ENCODE assay signal across 11 mouse cellular contexts in genomic region chr11:68146456-68146851, GRCm38 (mm10).
DNase-seq lines count a peak whose midpoint lies in the region; ATAC-seq and TF ChIP-seq lines count a peak whose summit lies in the region.
"Had no signal": no experiment of that assay in that cellular context is flagged by ENCODE, and none has a peak within 500 bp of the region (broad histone marks: within the 10 kb centered on the region; RNA-seq: fewer than 3 reads in every experiment).

No protein-coding gene starts in this region.

- no peak for ATAC-seq in stomach, embryonic 14.5 days (ENCODE audit: insufficient number of reproducible peaks, insufficient read depth, low FRiP score, low read depth)
- no peak for ATAC-seq in stomach, postnatal 0 days (ENCODE audit: low FRiP score, low TSS enrichment)
- peak; percentile 52 for ATAC-seq in forebrain, embryonic 16.5 days
- ATAC-seq in stomach, embryonic 16.5 days (ENCODE audit: insufficient read depth, low FRiP score) = no peak
- ATAC-seq in megakaryocyte, adult 5-6 weeks (ENCODE audit: poor library complexity, severe bottlenecking) = no peak
- ATAC-seq: CD4-positive, CD25-positive, alpha-beta regulatory T cell, adult 4 months had no signal

- H3K27ac ChIP-seq in stomach, embryonic 14.5 days (ENCODE audit: low read length) = peak overlapping the region; percentile 59; the same call in 1 of the 2 replicates
- H3K27ac ChIP-seq in stomach, postnatal 0 days (replicated peaks) = no peak overlapping the region
- H3K27ac ChIP-seq in forebrain, embryonic 16.5 days (ENCODE audit: low read length) = peak overlapping the region; percentile 34
- H3K27ac ChIP-seq in midbrain, embryonic 10.5 days (replicated peaks) = peak overlapping the region; percentile 90
- H3K27ac ChIP-seq in stomach, embryonic 16.5 days (ENCODE audit: low read length) = peak overlapping the region; percentile 58
- H3K27ac ChIP-seq: liver, embryonic 15.5 days had no signal

- H3K9ac ChIP-seq in stomach, embryonic 14.5 days (replicated peaks; ENCODE audit: low read depth, low read length) = no peak overlapping the region
- H3K9ac ChIP-seq in stomach, postnatal 0 days (ENCODE audit: low read length) = no peak overlapping the region
- H3K9ac ChIP-seq in forebrain, embryonic 16.5 days (replicated peaks; ENCODE audit: low read depth, low read length) = no peak overlapping the region
- peak overlapping the region; percentile 37; the same call in 1 of the 2 replicates for H3K9ac ChIP-seq in stomach, embryonic 16.5 days (ENCODE audit: low read length)
- H3K9ac ChIP-seq: liver, embryonic 15.5 days had no signal

- no peak for TF ChIP-seq EP300 in stomach, postnatal 0 days (optimal IDR thresholded peaks at IDR 0.05)

- H3K4me3 ChIP-seq in stomach, embryonic 14.5 days (ENCODE audit: low read depth, low read length) = no peak overlapping the region
- H3K4me3 ChIP-seq in stomach, postnatal 0 days (ENCODE audit: low read depth, low read length) = no peak overlapping the region
- no peak overlapping the region for H3K4me3 ChIP-seq in forebrain, embryonic 16.5 days (replicated peaks; ENCODE audit: low read length)
- peak overlapping the region; percentile 29; the same call in 1 of the 2 replicates for H3K4me3 ChIP-seq in midbrain, embryonic 10.5 days
- H3K4me3 ChIP-seq in stomach, embryonic 16.5 days (replicated peaks; ENCODE audit: low read length) = no peak overlapping the region
- H3K4me3 ChIP-seq: liver, embryonic 15.5 days had no signal

- no peaks in the 10 kb centered on the region for H3K9me3 ChIP-seq in stomach, embryonic 14.5 days (ENCODE audit: control insufficient read depth, low read depth, low read length)
- H3K9me3 ChIP-seq in stomach, postnatal 0 days (ENCODE audit: control insufficient read depth, low read length) = no peaks in the 10 kb centered on the region
- H3K9me3 ChIP-seq in forebrain, embryonic 16.5 days (ENCODE audit: control insufficient read depth, low read length) = no peaks in the 10 kb centered on the region
- no peaks in the 10 kb centered on the region for H3K9me3 ChIP-seq in midbrain, embryonic 10.5 days (replicated peaks)
- H3K9me3 ChIP-seq in stomach, embryonic 16.5 days (replicated peaks; ENCODE audit: control insufficient read depth, low read length) = no peaks in the 10 kb centered on the region
- H3K9me3 ChIP-seq: liver, embryonic 15.5 days had no signal

- no peak overlapping the region for H3K4me2 ChIP-seq in stomach, embryonic 14.5 days (replicated peaks; ENCODE audit: low read depth, low read length)
- H3K4me2 ChIP-seq in stomach, postnatal 0 days (replicated peaks; ENCODE audit: low read depth) = no peak overlapping the region
- H3K4me2 ChIP-seq in forebrain, embryonic 16.5 days (ENCODE audit: low read length) = no peak overlapping the region
- no peak overlapping the region for H3K4me2 ChIP-seq in stomach, embryonic 16.5 days (ENCODE audit: low read depth, low read length)
- H3K4me2 ChIP-seq: liver, embryonic 15.5 days had no signal

- no peaks in the 10 kb centered on the region for H3K27me3 ChIP-seq in stomach, embryonic 14.5 days (ENCODE audit: control insufficient read depth, insufficient read depth, low read length)
- H3K27me3 ChIP-seq in stomach, postnatal 0 days (ENCODE audit: control insufficient read depth, insufficient read depth, low read length) = no peaks in the 10 kb centered on the region
- H3K27me3 ChIP-seq in forebrain, embryonic 16.5 days (replicated peaks; ENCODE audit: control insufficient read depth, insufficient read depth, low read length) = peaks cover 9% of the 10 kb centered on the region; the same call in 1 of the 2 replicates
- peaks cover 49% of the 10 kb centered on the region for H3K27me3 ChIP-seq in midbrain, embryonic 10.5 days (ENCODE audit: low read depth, poor library complexity, severe bottlenecking)
- H3K27me3 ChIP-seq in stomach, embryonic 16.5 days (ENCODE audit: control insufficient read depth, insufficient read depth, low read length) = no peaks in the 10 kb centered on the region
- H3K27me3 ChIP-seq: liver, embryonic 15.5 days had no signal

- no peaks in the 10 kb centered on the region for H3K36me3 ChIP-seq in stomach, embryonic 14.5 days (ENCODE audit: control insufficient read depth, insufficient read depth, low read length)
- H3K36me3 ChIP-seq in stomach, postnatal 0 days (ENCODE audit: control insufficient read depth, insufficient read depth, low read length) = no peaks in the 10 kb centered on the region
- H3K36me3 ChIP-seq in forebrain, embryonic 16.5 days (ENCODE audit: control insufficient read depth, insufficient read depth) = no peaks in the 10 kb centered on the region
- H3K36me3 ChIP-seq in midbrain, embryonic 10.5 days = no peaks in the 10 kb centered on the region
- H3K36me3 ChIP-seq in stomach, embryonic 16.5 days (ENCODE audit: control insufficient read depth, insufficient read depth, low read length) = no peaks in the 10 kb centered on the region
- H3K36me3 ChIP-seq: liver, embryonic 15.5 days had no signal

- TF ChIP-seq CTCF in stomach, postnatal 0 days (IDR thresholded peaks at IDR 0.05; ENCODE audit: low read depth) = no peak

- H3K4me1 ChIP-seq in stomach, embryonic 14.5 days (ENCODE audit: control insufficient read depth, insufficient read depth, low read length) = peaks cover 30% of the 10 kb centered on the region
- H3K4me1 ChIP-seq in stomach, postnatal 0 days (replicated peaks; ENCODE audit: control insufficient read depth, insufficient read depth) = 0 out of 2 replicates have a peak, but pooled peaks cover 2% of the 10 kb centered on the region
- H3K4me1 ChIP-seq in forebrain, embryonic 16.5 days (replicated peaks; ENCODE audit: control insufficient read depth, insufficient read depth, low read length) = peaks cover 35% of the 10 kb centered on the region
- H3K4me1 ChIP-seq in midbrain, embryonic 10.5 days = peaks cover 97% of the 10 kb centered on the region
- peaks cover 25% of the 10 kb centered on the region for H3K4me1 ChIP-seq in stomach, embryonic 16.5 days (ENCODE audit: control insufficient read depth, insufficient read depth, low read length)
- H3K4me1 ChIP-seq: liver, embryonic 15.5 days had no signal

- no peak for DNase-seq in stomach, postnatal 0 days (ENCODE audit: low spot score)
- peak; percentile 48 for DNase-seq in midbrain, embryonic 10.5 days (ENCODE audit: low spot score)
- DNase-seq in right cerebral cortex, postnatal 14 days = no peak
- DNase-seq in cerebellum, postnatal 10 days = no peak
- DNase-seq: thymus, adult 2 months had no signal

- 77% methylated on average over 4 of the region's 4 CpGs for WGBS in stomach, embryonic 14.5 days
- WGBS in stomach, postnatal 0 days = 83% methylated on average over 4 of the region's 4 CpGs
- WGBS in forebrain, embryonic 16.5 days = 11% methylated on average over 4 of the region's 4 CpGs
- 10% methylated on average over 4 of the region's 4 CpGs for WGBS in midbrain, embryonic 10.5 days
- WGBS in stomach, embryonic 16.5 days = 79% methylated on average over 4 of the region's 4 CpGs
